Mouse (Mus musculus): Measurements from ENCODE around the gene Nfs1. TPM values are rescaled to one million over a fixed set of nuclear protein-coding genes. Genes with fewer than 3 reads are reported as not detected.

The Nfs1 gene
- polyA plus RNA-seq, 1 experiment from 2014 or later, result 42.0 TPM

- Histone ChIP-seq H3K4me1 (peaks cover 23% of the 10 kb centered on the region), H3K9me3 (replicated peaks) (no peaks in the 10 kb centered on the region), H3K9ac (peak overlapping the region; percentile 100), H3K27me3 (no peaks in the 10 kb centered on the region), H3K4me3 (replicated peaks) (peak overlapping the region; percentile 97), H3K4me2 (replicated peaks) (peak overlapping the region; percentile 60), H3K27ac (replicated peaks) (peak overlapping the region; percentile 96), H3K36me3 (peaks cover 24% of the 10 kb centered on the region)
- ATAC-seq (ENCODE audit: insufficient number of reproducible peaks, low FRiP score, low TSS enrichment, low read depth), result peak; percentile 58; the same call in 1 of the 2 replicates
- WGBS, result under 1% methylated on average over 47 of the region's 47 CpGs
Observed at GRCm38 (mm10) chr2:156179046-156179795, 35.2 kb upstream of the Nfs1 start.

- H3K27ac ChIP-seq (replicated peaks), result no peak overlapping the region
- H3K27me3 ChIP-seq, result no peaks in the 10 kb centered on the region
- ATAC-seq (ENCODE audit: insufficient number of reproducible peaks, low FRiP score, low TSS enrichment, low read depth), result no peak
- peak overlapping the region; percentile 19 for H3K4me3 ChIP-seq (replicated peaks)
- no peak overlapping the region for H3K9ac ChIP-seq
- peaks cover 23% of the 10 kb centered on the region for H3K4me1 ChIP-seq
- 62% methylated on average over 7 of the region's 7 CpGs for WGBS
- no peaks in the 10 kb centered on the region for H3K9me3 ChIP-seq (replicated peaks)
- H3K36me3 ChIP-seq, result peaks cover 36% of the 10 kb centered on the region
- H3K4me2 ChIP-seq (replicated peaks), result peak overlapping the region; percentile 60
Observed at GRCm38 (mm10) chr2:156177651-156178050, 33.7 kb upstream of the Nfs1 start.

GRCm38 (mm10) chr2:156177079-156177478 is 33.1 kb upstream of the Nfs1 start:
- no peak for ATAC-seq (ENCODE audit: insufficient number of reproducible peaks, low FRiP score, low TSS enrichment, low read depth)
- H3K9me3 ChIP-seq (replicated peaks), result no peaks in the 10 kb centered on the region
- no peak overlapping the region for H3K9ac ChIP-seq
- 75% methylated on average over 6 of the region's 6 CpGs for WGBS
- H3K36me3 ChIP-seq, result peaks cover 40% of the 10 kb centered on the region
- H3K4me2 ChIP-seq (replicated peaks), result 0 out of 2 replicates have a peak overlapping the region, but pooled peaks have one; percentile 19
- H3K4me3 ChIP-seq (replicated peaks), result no peak overlapping the region
- peaks cover 23% of the 10 kb centered on the region for H3K4me1 ChIP-seq
- H3K27me3 ChIP-seq, result no peaks in the 10 kb centered on the region
- no peak overlapping the region for H3K27ac ChIP-seq (replicated peaks)

GRCm38 (mm10) chr2:156166557-156166956 is 22.6 kb upstream of the Nfs1 start:
- no peak overlapping the region for H3K27ac ChIP-seq (replicated peaks)
- ATAC-seq (ENCODE audit: insufficient number of reproducible peaks, low FRiP score, low TSS enrichment, low read depth), result no peak
- no peak overlapping the region for H3K4me2 ChIP-seq (replicated peaks)
- H3K9ac ChIP-seq, result no peak overlapping the region
- no peak overlapping the region for H3K4me3 ChIP-seq (replicated peaks)
- 87% methylated on average over 5 of the region's 5 CpGs for WGBS
- no peaks in the 10 kb centered on the region for H3K9me3 ChIP-seq (replicated peaks)
- no peaks in the 10 kb centered on the region for H3K4me1 ChIP-seq
- no peaks in the 10 kb centered on the region for H3K27me3 ChIP-seq
- H3K36me3 ChIP-seq, result peaks cover 78% of the 10 kb centered on the region

GRCm38 (mm10) chr2:156165478-156165877 is 21.5 kb upstream of the Nfs1 start:
- Histone ChIP-seq H3K9ac (no peak overlapping the region), H3K9me3 (replicated peaks) (no peaks in the 10 kb centered on the region), H3K4me3 (replicated peaks) (no peak overlapping the region), H3K27ac (replicated peaks) (no peak overlapping the region), H3K27me3 (no peaks in the 10 kb centered on the region), H3K36me3 (peaks cover 76% of the 10 kb centered on the region), H3K4me2 (replicated peaks) (no peak overlapping the region), H3K4me1 (no peaks in the 10 kb centered on the region)
- 90% methylated on average over 1 of the region's 1 CpGs for WGBS
- no peak for ATAC-seq (ENCODE audit: insufficient number of reproducible peaks, low FRiP score, low TSS enrichment, low read depth)

- H3K9ac ChIP-seq, result no peak overlapping the region
- no peak overlapping the region for H3K27ac ChIP-seq (replicated peaks)
- H3K4me1 ChIP-seq, result no peaks in the 10 kb centered on the region
- H3K9me3 ChIP-seq (replicated peaks), result no peaks in the 10 kb centered on the region
- peaks cover 63% of the 10 kb centered on the region for H3K36me3 ChIP-seq
- H3K4me2 ChIP-seq (replicated peaks), result no peak overlapping the region
- H3K4me3 ChIP-seq (replicated peaks), result no peak overlapping the region
- no peaks in the 10 kb centered on the region for H3K27me3 ChIP-seq
- ATAC-seq (ENCODE audit: insufficient number of reproducible peaks, low FRiP score, low TSS enrichment, low read depth), result no peak
Observed at GRCm38 (mm10) chr2:156151538-156151937, 7.6 kb upstream of the Nfs1 start.

GRCm38 (mm10) chr2:156147316-156147915 is 3.4 kb upstream of the Nfs1 start:
- no peak overlapping the region for H3K4me2 ChIP-seq (replicated peaks)
- no peak for ATAC-seq (ENCODE audit: insufficient number of reproducible peaks, low FRiP score, low TSS enrichment, low read depth)
- no peak overlapping the region for H3K9ac ChIP-seq
- no peak overlapping the region for H3K4me3 ChIP-seq (replicated peaks)
- H3K27me3 ChIP-seq, result no peaks in the 10 kb centered on the region
- no peak overlapping the region for H3K27ac ChIP-seq (replicated peaks)
- H3K9me3 ChIP-seq (replicated peaks), result no peaks in the 10 kb centered on the region
- H3K4me1 ChIP-seq, result peaks cover 10% of the 10 kb centered on the region
- peaks cover 42% of the 10 kb centered on the region for H3K36me3 ChIP-seq
- WGBS, result 82% methylated on average over 3 of the region's 3 CpGs

- 74% methylated on average over 5 of the region's 5 CpGs for WGBS
- Histone ChIP-seq H3K4me3 (replicated peaks) (no peak overlapping the region), H3K27me3 (no peaks in the 10 kb centered on the region), H3K27ac (replicated peaks) (no peak overlapping the region), H3K9ac (no peak overlapping the region), H3K9me3 (replicated peaks) (no peaks in the 10 kb centered on the region), H3K36me3 (peaks cover 49% of the 10 kb centered on the region), H3K4me1 (peaks cover 10% of the 10 kb centered on the region), H3K4me2 (replicated peaks) (no peak overlapping the region)
- no peak for ATAC-seq (ENCODE audit: insufficient number of reproducible peaks, low FRiP score, low TSS enrichment, low read depth)
Observed at GRCm38 (mm10) chr2:156146272-156146989, 2.4 kb upstream of the Nfs1 start.

GRCm38 (mm10) chr2:156145486-156146130 is 1.6 kb upstream of the Nfs1 start:
- Histone ChIP-seq H3K4me3 (replicated peaks) (peak overlapping the region; percentile 87; the same call in 1 of the 2 replicates), H3K27me3 (no peaks in the 10 kb centered on the region), H3K36me3 (peaks cover 45% of the 10 kb centered on the region), H3K4me2 (replicated peaks) (peak overlapping the region; percentile 74), H3K9ac (no peak overlapping the region), H3K27ac (replicated peaks) (no peak overlapping the region), H3K4me1 (peaks cover 10% of the 10 kb centered on the region), H3K9me3 (replicated peaks) (no peaks in the 10 kb centered on the region)
- WGBS, result 48% methylated on average over 11 of the region's 11 CpGs
- ATAC-seq (ENCODE audit: insufficient number of reproducible peaks, low FRiP score, low TSS enrichment, low read depth), result no peak

- Histone ChIP-seq H3K36me3 (peaks cover 33% of the 10 kb centered on the region), H3K4me3 (replicated peaks) (peak overlapping the region; percentile 87), H3K27ac (replicated peaks) (peak overlapping the region; percentile 94), H3K9me3 (replicated peaks) (no peaks in the 10 kb centered on the region), H3K4me1 (peaks cover 10% of the 10 kb centered on the region), H3K4me2 (replicated peaks) (peak overlapping the region; percentile 74), H3K9ac (peak overlapping the region; percentile 87), H3K27me3 (no peaks in the 10 kb centered on the region)
- 3% methylated on average over 16 of the region's 16 CpGs for WGBS
- ATAC-seq (ENCODE audit: insufficient number of reproducible peaks, low FRiP score, low TSS enrichment, low read depth), result no peak
Observed at GRCm38 (mm10) chr2:156143367-156143766, 619 bp downstream of the Nfs1 start.

GRCm38 (mm10) chr2:156142820-156143219 is 1.2 kb downstream of the Nfs1 start:
- H3K9ac ChIP-seq, result no peak overlapping the region
- H3K4me3 ChIP-seq (replicated peaks), result peak overlapping the region; percentile 87
- 78% methylated on average over 2 of the region's 2 CpGs for WGBS
- H3K27me3 ChIP-seq, result no peaks in the 10 kb centered on the region
- H3K9me3 ChIP-seq (replicated peaks), result no peaks in the 10 kb centered on the region
- H3K27ac ChIP-seq (replicated peaks), result no peak overlapping the region
- H3K4me1 ChIP-seq, result peaks cover 10% of the 10 kb centered on the region
- peaks cover 29% of the 10 kb centered on the region for H3K36me3 ChIP-seq
- no peak for ATAC-seq (ENCODE audit: insufficient number of reproducible peaks, low FRiP score, low TSS enrichment, low read depth)
- peak overlapping the region; percentile 74 for H3K4me2 ChIP-seq (replicated peaks)

All from embryonic facial prominence, embryonic 15.5 days (tissue).